Mouse (Mus musculus) cerebellum, adult 18-20 months (tissue): Measurements from ENCODE around the gene Nnat.

Experiments
- DNase-seq, 2 experiments: peaks; one replicate each; pipeline ENCODE4 v3.0.0; 2021

The Nnat gene

GRCm38 (mm10) chr2:157607542-157608236, 47.8 kb downstream of the Nnat start:
- DNase-seq: no peak

- no peak for DNase-seq
These were observed 51.9 kb downstream of the Nnat start for GRCm38 (mm10) chr2:157611735-157612134.
